Comparison of ENCODE assay signal across 7 mouse cellular contexts in the genomic region with DNA sequence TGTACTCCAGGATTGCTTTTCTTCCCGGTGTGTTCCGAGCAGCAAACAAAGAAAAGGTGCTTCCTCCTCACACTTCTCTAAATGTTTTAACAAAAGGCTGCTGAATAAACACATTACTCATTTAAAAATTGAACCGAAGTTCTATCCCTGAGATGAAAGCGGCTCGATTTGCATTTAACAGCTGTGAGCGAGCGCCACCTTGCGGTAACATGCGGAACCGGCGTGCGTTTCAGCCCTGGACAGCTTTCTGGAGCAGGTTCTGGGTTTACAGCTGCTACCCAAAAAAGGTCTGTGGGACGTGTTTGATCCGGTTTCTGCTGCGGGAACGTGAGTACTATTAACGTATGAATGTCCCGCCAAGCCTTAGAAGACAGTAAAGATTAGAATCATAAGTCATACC. TPM values are rescaled to one million over a fixed set of nuclear protein-coding genes. Genes with fewer than 3 reads are reported as not detected.
DNase-seq lines count a peak whose midpoint lies in the region; ATAC-seq lines count a peak whose summit lies in the region.

No protein-coding gene starts in this region.

- H3K27ac ChIP-seq in midbrain, embryonic 11.5 days (ENCODE audit: low read depth, low read length), result no peak overlapping the region

- H3K4me1 ChIP-seq in midbrain, embryonic 11.5 days (ENCODE audit: control insufficient read depth, insufficient read depth, low read length), result peaks cover 11% of the 10 kb centered on the region

- ATAC-seq in midbrain, embryonic 11.5 days (ENCODE audit: low FRiP score), result no peak

- H3K4me3 ChIP-seq in midbrain, embryonic 11.5 days (ENCODE audit: low read depth, low read length), result peak overlapping the region; percentile 15; the same call in 1 of the 2 replicates

- intact Hi-C loops in left cerebral cortex, postnatal 4 days (cut with DNase I), result loop anchor here (5.0 to 10.0 kb wide), 3 partner anchors 364 to 1442 kb away; no protein-coding TSS in a partner anchor

- peak overlapping the region; percentile 98 for H3K4me2 ChIP-seq in midbrain, embryonic 11.5 days

- under 1% methylated on average over 18 of the region's 18 CpGs for WGBS in midbrain, embryonic 11.5 days

- no peak overlapping the region for H3K9ac ChIP-seq in midbrain, embryonic 11.5 days (ENCODE audit: low read length)

- peak; percentile 81 for DNase-seq in adrenal gland, postnatal 25 days
- DNase-seq in embryo, embryonic 11 days, result peak; percentile 89
- DNase-seq in gastrocnemius, postnatal 4 days (ENCODE audit: low spot score in 2 of 2), result peak; percentile 69 to 77
- DNase-seq in kidney, adult 18-20 months, result peak; percentile 83
- DNase-seq in left cerebral cortex, postnatal 4 days, result peak; percentile 86
- peak; percentile 99 for DNase-seq in midbrain, embryonic 11.5 days (ENCODE audit: low spot score, missing footprints)
- peak; percentile 22 for DNase-seq in splenic B cell, adult 2 months (ENCODE audit: low read depth, low spot score)

- H3K27me3 ChIP-seq in midbrain, embryonic 11.5 days (ENCODE audit: control insufficient read depth, insufficient read depth, low read length), result peaks cover 34% of the 10 kb centered on the region
- no peaks in the 10 kb centered on the region for H3K27me3 ChIP-seq in splenic B cell, adult 2 months (ENCODE audit: control insufficient read depth, insufficient read depth, low read length, poor library complexity, severe bottlenecking)

- no peaks in the 10 kb centered on the region for H3K9me3 ChIP-seq in midbrain, embryonic 11.5 days (ENCODE audit: control insufficient read depth, low read length)

- no peaks in the 10 kb centered on the region for H3K36me3 ChIP-seq in midbrain, embryonic 11.5 days (ENCODE audit: control insufficient read depth, insufficient read depth, low read length)
- H3K36me3 ChIP-seq in splenic B cell, adult 2 months (ENCODE audit: control insufficient read depth, insufficient read depth, low read length, poor library complexity, severe bottlenecking), result no peaks in the 10 kb centered on the region

RNA-seq across cellular contexts. Expression of a gene that starts 1.9 kb away (rescaled TPM):
- 0.10 and 0.15 TPM in 2 replicates for total RNA-seq in adrenal gland, postnatal 25 days (2021)
- total RNA-seq in gastrocnemius, postnatal 4 days (2021), result 1 to 10 TPM; 1.3 to 2.5 TPM
- 10 to 100 TPM; 81.3 to 88.0 TPM for total RNA-seq in left cerebral cortex, postnatal 4 days (2021)
- polyA plus RNA-seq in midbrain, embryonic 11.5 days (2014; fragmentation: Nextera tagmentation; extraction: Ambion mirVana), result 0.77 and 1.8 TPM in 2 replicates

Comparison
In these comparisons a context has a peak if more than half of its experiments do, and no peak if none do; other contexts are left out.
1. DNase-seq: peak in every context shown above with its lines; median percentile 99 in midbrain, embryonic 11.5 days; 89 in embryo, embryonic 11 days; 86 in left cerebral cortex, postnatal 4 days; 83 in kidney, adult 18-20 months; 81 in adrenal gland, postnatal 25 days; 73 in gastrocnemius, postnatal 4 days; 22 in splenic B cell, adult 2 months.
2. RNA of a gene that starts 1.9 kb away (total RNA-seq): 81.3 to 88.0 TPM in left cerebral cortex, postnatal 4 days; 1.3 to 2.5 TPM in gastrocnemius, postnatal 4 days and 0.10 to 0.15 TPM in adrenal gland, postnatal 25 days; every median in the first group is over 10 times any median in the second.